Mouse (Mus musculus): Measurements from ENCODE around the gene Lce1h. TPM values are rescaled to one million over a fixed set of nuclear protein-coding genes. Genes with fewer than 3 reads are reported as not detected.

Lce1h gene
- polyA plus RNA-seq (2012; rRNA removed) = not detected in 2 replicates

DNA sequence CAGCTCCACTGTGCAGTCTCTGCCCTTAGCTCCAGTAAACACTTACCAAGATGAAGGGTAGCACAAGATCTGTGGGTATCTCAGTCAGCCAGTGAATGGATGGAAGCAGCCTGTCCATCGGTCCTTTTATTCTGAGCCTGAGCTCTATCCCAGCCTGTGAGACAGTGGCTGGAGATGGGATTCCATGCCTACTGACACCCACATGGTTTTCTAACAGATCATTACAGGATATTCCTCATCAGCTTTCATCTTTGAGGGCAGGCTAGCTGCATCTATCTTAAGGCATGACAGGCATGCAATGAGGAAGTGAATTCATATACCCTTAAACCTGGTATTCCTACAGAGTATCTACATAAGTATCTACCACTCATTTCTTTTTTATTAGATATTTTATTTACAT is at the start of gene Lce1h:
Gene Lce1h, minus strand, starts transcription at position 101 of the 400 bp plus-strand sequence.
- no peak for DNase-seq (ENCODE audit: low read depth)

DNA sequence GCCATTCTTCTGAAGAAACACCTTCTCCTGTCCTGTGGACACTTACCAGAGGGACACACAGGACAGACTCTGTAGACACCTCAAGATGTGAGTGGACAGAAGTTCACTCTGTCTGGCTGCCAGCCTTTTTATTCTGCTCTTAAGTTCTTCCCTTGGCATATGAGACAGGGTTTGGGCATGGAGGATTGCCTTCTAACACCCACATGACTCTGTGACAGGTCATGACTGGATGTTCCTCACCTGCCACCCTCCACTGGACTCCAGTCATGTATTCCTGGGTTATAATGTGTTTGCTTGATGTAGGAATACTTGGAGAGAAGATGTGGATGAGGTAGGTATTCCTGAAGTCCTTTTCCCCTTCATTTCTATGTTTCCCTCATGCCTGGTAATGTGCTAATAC is 42.9 kb upstream of the Lce1h start, which contains the start of gene Lce1k:
Gene Lce1k, minus strand, starts transcription at position 101 of the 400 bp plus-strand sequence.
- TF ChIP-seq CTCF (IDR thresholded peaks at IDR 0.05; ENCODE audit: borderline replicate concordance, extremely low read depth, insufficient read depth, insufficient read length) (no peak), POLR2A (IDR thresholded peaks at IDR 0.05; ENCODE audit: borderline replicate concordance, extremely low read depth, insufficient read depth, insufficient read length, poor library complexity, severe bottlenecking) (no peak)
- DNase-seq (ENCODE audit: low read depth) = no peak

More for the DNA sequence above, at the start of gene Lce1h:
- no peak for TF ChIP-seq POLR2A (IDR thresholded peaks at IDR 0.05; ENCODE audit: borderline replicate concordance, extremely low read depth, insufficient read depth, insufficient read length, poor library complexity, severe bottlenecking)
- no peak for TF ChIP-seq CTCF (IDR thresholded peaks at IDR 0.05; ENCODE audit: borderline replicate concordance, extremely low read depth, insufficient read depth, insufficient read length)

DNA sequence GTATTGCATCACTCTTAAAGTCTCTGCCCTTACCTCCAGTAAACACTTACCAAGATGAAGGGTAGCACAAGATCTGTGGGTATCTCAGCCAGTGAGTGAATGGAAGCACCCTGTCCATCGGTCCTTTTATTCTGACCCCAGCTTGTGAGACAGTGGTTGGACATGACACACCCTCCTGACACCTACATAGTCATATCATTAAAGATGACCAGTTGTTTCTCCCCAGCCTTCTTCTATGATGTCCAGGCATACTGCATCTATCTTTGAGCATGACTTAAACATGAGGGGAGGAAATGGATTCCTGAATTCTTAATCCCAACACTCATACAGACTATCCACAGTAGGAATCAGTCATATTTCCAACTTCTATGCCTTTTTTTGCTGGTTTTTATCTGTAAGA is 25.5 kb upstream of the Lce1h start, which contains the start of gene Lce1j:
Gene Lce1j, minus strand, starts transcription at position 101 of the 400 bp plus-strand sequence.
- no peak for DNase-seq (ENCODE audit: low read depth)
- no peak for TF ChIP-seq CTCF (IDR thresholded peaks at IDR 0.05; ENCODE audit: borderline replicate concordance, extremely low read depth, insufficient read depth, insufficient read length)
- no peak for TF ChIP-seq POLR2A (IDR thresholded peaks at IDR 0.05; ENCODE audit: borderline replicate concordance, extremely low read depth, insufficient read depth, insufficient read length, poor library complexity, severe bottlenecking)

DNA sequence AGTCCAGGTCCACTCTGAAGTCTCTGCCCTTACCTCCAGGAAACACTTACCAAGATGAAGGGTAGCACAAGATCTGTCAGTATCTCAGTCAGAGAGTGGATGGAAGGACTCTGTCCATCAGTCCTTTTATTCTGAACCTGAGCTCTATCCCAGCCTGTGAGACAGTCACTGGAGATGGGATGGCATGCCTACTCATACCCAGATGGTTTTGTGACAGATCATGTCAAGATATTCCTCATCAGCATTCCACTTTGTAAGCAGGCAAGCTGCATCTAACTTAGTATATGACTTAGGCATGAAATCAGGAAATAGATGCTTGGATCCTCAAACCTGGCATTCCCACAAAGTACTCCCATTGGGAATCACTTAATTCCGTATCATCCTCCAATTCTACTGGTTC is 13.9 kb upstream of the Lce1h start, which contains the start of gene Lce1i:
Gene Lce1i, minus strand, starts transcription at position 101 of the 400 bp plus-strand sequence.
- TF ChIP-seq POLR2A (IDR thresholded peaks at IDR 0.05; ENCODE audit: borderline replicate concordance, extremely low read depth, insufficient read depth, insufficient read length, poor library complexity, severe bottlenecking) (no peak), CTCF (IDR thresholded peaks at IDR 0.05; ENCODE audit: borderline replicate concordance, extremely low read depth, insufficient read depth, insufficient read length) (no peak)

DNA sequence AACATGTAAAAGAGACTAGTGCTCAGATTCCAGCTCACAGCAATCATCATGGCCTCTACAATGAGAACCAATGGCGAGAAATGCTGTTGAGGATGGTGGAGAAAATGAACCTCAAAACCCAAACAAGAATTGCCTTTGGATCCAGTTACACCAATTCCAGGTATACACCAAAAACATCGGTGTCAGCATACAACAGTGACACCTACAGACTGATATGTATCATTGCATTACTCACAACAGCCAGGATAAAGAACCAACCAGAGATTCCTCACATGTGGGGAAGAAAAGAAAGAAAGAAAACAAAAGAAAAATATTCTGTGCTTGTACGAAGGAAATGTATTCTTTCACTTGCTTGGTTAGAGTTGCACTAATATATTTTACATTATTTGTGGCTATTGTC is 6.7 kb upstream of the Lce1h start:
- TF ChIP-seq POLR2A (IDR thresholded peaks at IDR 0.05; ENCODE audit: borderline replicate concordance, extremely low read depth, insufficient read depth, insufficient read length, poor library complexity, severe bottlenecking) (no peak), CTCF (IDR thresholded peaks at IDR 0.05; ENCODE audit: borderline replicate concordance, extremely low read depth, insufficient read depth, insufficient read length) (peak; percentile 30; the same call in 1 of the 2 replicates)
- DNase-seq (ENCODE audit: low read depth) = peak; percentile 18

More for the DNA sequence above, 13.9 kb upstream of the Lce1h start, which contains the start of gene Lce1i:
- DNase-seq (ENCODE audit: low read depth) = no peak

DNA sequence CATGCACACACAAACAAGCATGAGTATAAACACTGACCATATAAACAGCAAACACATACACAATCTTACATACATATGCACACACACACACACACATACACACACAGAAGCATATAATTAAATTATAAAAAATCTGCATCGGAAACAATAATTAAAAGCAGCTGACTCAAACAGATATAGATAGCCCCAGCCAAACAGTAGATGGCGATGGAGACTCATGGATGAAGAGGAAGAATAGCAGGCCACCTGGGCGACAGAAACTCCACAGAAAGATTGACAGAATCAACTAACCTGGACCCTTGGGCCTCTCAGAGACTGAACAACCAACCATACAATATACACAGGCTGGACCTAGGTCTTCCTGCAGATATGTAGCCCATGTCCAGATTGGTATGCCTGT is 11.7 kb downstream of the Lce1h start:
- DNase-seq (ENCODE audit: low read depth) = peak; percentile 13
- TF ChIP-seq POLR2A (IDR thresholded peaks at IDR 0.05; ENCODE audit: borderline replicate concordance, extremely low read depth, insufficient read depth, insufficient read length, poor library complexity, severe bottlenecking) = no peak
- TF ChIP-seq CTCF (IDR thresholded peaks at IDR 0.05; ENCODE audit: borderline replicate concordance, extremely low read depth, insufficient read depth, insufficient read length) = no peak

DNA sequence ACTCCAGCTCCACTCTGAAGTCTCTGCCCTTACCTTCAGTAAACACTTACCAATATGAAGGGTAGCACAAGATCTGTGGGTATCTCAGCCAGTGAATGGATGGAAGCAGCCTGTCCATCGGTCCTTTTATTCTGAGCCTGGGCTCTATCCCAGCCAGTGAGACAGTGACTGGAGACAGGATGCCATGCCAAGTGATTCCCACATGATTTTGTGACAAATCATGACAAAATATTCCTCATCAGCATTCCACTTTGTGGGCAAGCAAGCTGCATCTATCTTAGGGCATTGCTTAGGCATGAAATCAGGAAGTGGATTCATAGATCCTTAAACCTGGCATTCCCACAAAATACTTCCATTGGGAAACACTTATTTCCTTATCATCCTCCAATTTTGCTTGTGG is 12.6 kb downstream of the Lce1h start, which contains the start of gene Lce1g:
Gene Lce1g, minus strand, starts transcription at position 101 of the 400 bp plus-strand sequence.
- TF ChIP-seq CTCF (IDR thresholded peaks at IDR 0.05; ENCODE audit: borderline replicate concordance, extremely low read depth, insufficient read depth, insufficient read length) (no peak), POLR2A (IDR thresholded peaks at IDR 0.05; ENCODE audit: borderline replicate concordance, extremely low read depth, insufficient read depth, insufficient read length, poor library complexity, severe bottlenecking) (no peak)
- no peak for DNase-seq (ENCODE audit: low read depth)

DNA sequence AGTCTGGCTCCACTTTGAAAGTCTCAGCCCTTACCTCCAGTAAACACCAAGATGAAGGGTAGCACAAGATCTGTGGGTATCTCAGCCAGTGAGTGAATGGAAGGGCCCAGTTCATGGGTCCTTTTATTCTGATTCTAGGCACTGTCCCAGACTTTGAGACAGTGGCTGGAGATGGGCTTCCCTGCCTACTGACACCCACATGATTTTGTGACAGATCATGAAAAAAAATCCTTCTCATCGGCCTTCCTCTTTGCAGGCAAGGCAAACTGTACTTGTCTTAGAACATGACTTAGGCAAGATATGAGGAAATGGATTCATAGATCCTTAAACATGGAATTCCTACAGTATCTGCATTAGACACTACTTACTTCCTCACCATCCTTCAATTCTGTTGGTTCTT is 25.9 kb downstream of the Lce1h start, which contains the start of gene Gm38119:
Gene Gm38119, minus strand, starts transcription at position 101 of the 400 bp plus-strand sequence.
- TF ChIP-seq CTCF (IDR thresholded peaks at IDR 0.05; ENCODE audit: borderline replicate concordance, extremely low read depth, insufficient read depth, insufficient read length) (no peak), POLR2A (IDR thresholded peaks at IDR 0.05; ENCODE audit: borderline replicate concordance, extremely low read depth, insufficient read depth, insufficient read length, poor library complexity, severe bottlenecking) (no peak)
- DNase-seq (ENCODE audit: low read depth) = no peak

DNA sequence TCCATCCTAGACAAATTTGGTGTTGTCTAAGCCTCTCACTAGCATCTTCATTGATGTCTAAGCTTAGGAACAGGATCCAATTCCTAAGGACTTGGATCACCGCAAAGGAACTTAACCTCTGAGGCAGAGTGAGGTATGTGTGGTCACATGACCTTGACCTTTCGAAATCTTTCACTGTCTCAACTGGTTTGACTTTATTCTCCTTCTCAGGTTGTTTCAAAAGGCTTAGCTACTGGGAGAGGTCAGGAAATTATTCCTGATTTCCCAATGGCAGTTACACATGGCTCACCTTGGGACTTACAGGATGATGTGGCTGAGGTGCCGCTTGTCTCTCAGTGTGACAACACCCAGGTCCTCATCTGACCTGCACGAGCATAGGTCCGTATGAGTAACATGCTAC is 42.2 kb downstream of the Lce1h start:
- TF ChIP-seq CTCF (IDR thresholded peaks at IDR 0.05; ENCODE audit: borderline replicate concordance, extremely low read depth, insufficient read depth, insufficient read length) = no peak
- TF ChIP-seq POLR2A (IDR thresholded peaks at IDR 0.05; ENCODE audit: borderline replicate concordance, extremely low read depth, insufficient read depth, insufficient read length, poor library complexity, severe bottlenecking) = no peak
- no peak for DNase-seq (ENCODE audit: low read depth)

DNA sequence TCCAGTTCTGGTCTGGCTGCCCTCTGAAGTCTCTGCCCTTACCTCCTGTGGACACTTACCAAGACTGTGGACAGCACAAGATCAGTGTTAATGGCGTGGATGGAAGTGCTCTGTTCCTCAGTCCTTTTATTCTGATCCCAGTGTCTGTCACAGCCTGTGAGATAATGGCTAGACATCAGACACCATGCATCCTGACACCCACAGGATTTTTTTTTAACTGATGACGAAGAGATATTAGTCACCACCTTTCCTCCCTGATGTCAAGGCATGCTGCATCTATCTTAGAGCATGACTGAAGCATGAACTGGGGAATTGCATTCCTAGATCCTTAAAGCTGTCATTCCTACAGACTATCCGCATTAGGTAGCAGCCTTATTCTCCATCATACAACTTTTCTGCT is 44.6 kb downstream of the Lce1h start, which contains the start of gene Lce1f:
Gene Lce1f, minus strand, starts transcription at position 101 of the 400 bp plus-strand sequence.
- TF ChIP-seq CTCF (IDR thresholded peaks at IDR 0.05; ENCODE audit: borderline replicate concordance, extremely low read depth, insufficient read depth, insufficient read length) (no peak), POLR2A (IDR thresholded peaks at IDR 0.05; ENCODE audit: borderline replicate concordance, extremely low read depth, insufficient read depth, insufficient read length, poor library complexity, severe bottlenecking) (no peak)
- no peak for DNase-seq (ENCODE audit: low read depth)

DNA sequence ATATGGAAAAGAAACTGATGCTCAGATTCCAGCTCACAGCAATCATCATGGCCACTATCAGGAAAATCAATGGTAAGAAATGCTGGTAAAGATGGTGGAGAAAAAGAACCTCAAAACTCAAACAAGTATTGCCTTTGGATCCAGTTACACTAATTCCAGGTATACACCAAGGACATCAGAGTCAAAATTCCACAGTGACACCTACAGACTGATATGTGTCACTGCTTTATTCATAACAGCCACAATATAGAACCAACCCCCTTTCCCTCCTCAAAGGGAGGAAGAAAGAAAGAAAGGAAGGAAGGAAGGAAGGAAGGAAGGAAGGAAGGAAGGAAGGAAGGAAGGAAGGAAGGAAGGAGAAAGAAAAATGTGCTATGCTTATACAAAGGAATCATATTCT is 49.7 kb downstream of the Lce1h start:
- no peak for TF ChIP-seq POLR2A (IDR thresholded peaks at IDR 0.05; ENCODE audit: borderline replicate concordance, extremely low read depth, insufficient read depth, insufficient read length, poor library complexity, severe bottlenecking)
- TF ChIP-seq CTCF (IDR thresholded peaks at IDR 0.05; ENCODE audit: borderline replicate concordance, extremely low read depth, insufficient read depth, insufficient read length) = no peak
- DNase-seq (ENCODE audit: low read depth) = peak; percentile 1

Other genes with a start within 250 kb of the Lce1h start
- gene 2310046K23Rik, start 230.6 kb downstream of the Lce1h start, polyA plus RNA-seq (2012; rRNA removed) = not detected in 2 replicates
- not detected in 2 replicates for gene Ivl, start 191.3 kb downstream of the Lce1h start, polyA plus RNA-seq (2012; rRNA removed)
- not detected in 2 replicates for gene Smcp, start 176.1 kb downstream of the Lce1h start, polyA plus RNA-seq (2012; rRNA removed)
- not detected in 2 replicates for gene 2210017I01Rik, start 157.6 kb downstream of the Lce1h start, polyA plus RNA-seq (2012; rRNA removed)
- not detected in 2 replicates for gene Lce6a, start 143.4 kb downstream of the Lce1h start, polyA plus RNA-seq (2012; rRNA removed)
- not detected in 2 replicates for gene Lce1a1, start 116.8 kb downstream of the Lce1h start, polyA plus RNA-seq (2012; rRNA removed)
- not detected in 2 replicates for gene Lce1b, start 108.1 kb downstream of the Lce1h start, polyA plus RNA-seq (2012; rRNA removed)
- not detected in 2 replicates for gene Lce1a2, start 94.8 kb downstream of the Lce1h start, polyA plus RNA-seq (2012; rRNA removed)
- gene Lce1c, start 85.8 kb downstream of the Lce1h start, polyA plus RNA-seq (2012; rRNA removed) = not detected in 2 replicates
- gene Lce1d, start 77.9 kb downstream of the Lce1h start, polyA plus RNA-seq (2012; rRNA removed) = not detected in 2 replicates
- gene Lce1e, start 56.0 kb downstream of the Lce1h start, polyA plus RNA-seq (2012; rRNA removed) = not detected in 2 replicates
- not detected in 2 replicates for gene Lce1f, start 44.7 kb downstream of the Lce1h start, polyA plus RNA-seq (2012; rRNA removed)
- not detected in 2 replicates for gene Gm38119, start 26.0 kb downstream of the Lce1h start, polyA plus RNA-seq (2012; rRNA removed)
- gene Lce1g, start 12.7 kb downstream of the Lce1h start, polyA plus RNA-seq (2012; rRNA removed) = not detected in 2 replicates
- not detected in 2 replicates for gene Lce1i, start 13.8 kb upstream of the Lce1h start, polyA plus RNA-seq (2012; rRNA removed)
- gene Lce1j, start 25.4 kb upstream of the Lce1h start, polyA plus RNA-seq (2012; rRNA removed) = not detected in 2 replicates
- gene Lce1k, start 42.8 kb upstream of the Lce1h start, polyA plus RNA-seq (2012; rRNA removed) = not detected in 2 replicates
- gene Kprp, start 62.2 kb upstream of the Lce1h start, polyA plus RNA-seq (2012; rRNA removed) = not detected in 2 replicates
- not detected in 2 replicates for gene Lce1l, start 86.2 kb upstream of the Lce1h start, polyA plus RNA-seq (2012; rRNA removed)
- gene 2310050C09Rik, start 105.2 kb upstream of the Lce1h start, polyA plus RNA-seq (2012; rRNA removed) = not detected in 2 replicates
- not detected in 2 replicates for gene Lce3a, start 161.2 kb upstream of the Lce1h start, polyA plus RNA-seq (2012; rRNA removed)
- gene Lce3b, start 167.9 kb upstream of the Lce1h start, polyA plus RNA-seq (2012; rRNA removed) = not detected in 2 replicates
- gene Lce3c, start 179.4 kb upstream of the Lce1h start, polyA plus RNA-seq (2012; rRNA removed) = not detected in 2 replicates
- not detected in 2 replicates for gene Lce3d, start 192.3 kb upstream of the Lce1h start, polyA plus RNA-seq (2012; rRNA removed)
- gene Lce3e, start 202.0 kb upstream of the Lce1h start, polyA plus RNA-seq (2012; rRNA removed) = not detected in 2 replicates
- gene Lce3f, start 227.2 kb upstream of the Lce1h start, polyA plus RNA-seq (2012; rRNA removed) = not detected in 2 replicates

Data from brain, embryonic 14.5 days (tissue).